Comparison of ENCODE assay signal across 24 mouse cellular contexts in the genomic region with DNA sequence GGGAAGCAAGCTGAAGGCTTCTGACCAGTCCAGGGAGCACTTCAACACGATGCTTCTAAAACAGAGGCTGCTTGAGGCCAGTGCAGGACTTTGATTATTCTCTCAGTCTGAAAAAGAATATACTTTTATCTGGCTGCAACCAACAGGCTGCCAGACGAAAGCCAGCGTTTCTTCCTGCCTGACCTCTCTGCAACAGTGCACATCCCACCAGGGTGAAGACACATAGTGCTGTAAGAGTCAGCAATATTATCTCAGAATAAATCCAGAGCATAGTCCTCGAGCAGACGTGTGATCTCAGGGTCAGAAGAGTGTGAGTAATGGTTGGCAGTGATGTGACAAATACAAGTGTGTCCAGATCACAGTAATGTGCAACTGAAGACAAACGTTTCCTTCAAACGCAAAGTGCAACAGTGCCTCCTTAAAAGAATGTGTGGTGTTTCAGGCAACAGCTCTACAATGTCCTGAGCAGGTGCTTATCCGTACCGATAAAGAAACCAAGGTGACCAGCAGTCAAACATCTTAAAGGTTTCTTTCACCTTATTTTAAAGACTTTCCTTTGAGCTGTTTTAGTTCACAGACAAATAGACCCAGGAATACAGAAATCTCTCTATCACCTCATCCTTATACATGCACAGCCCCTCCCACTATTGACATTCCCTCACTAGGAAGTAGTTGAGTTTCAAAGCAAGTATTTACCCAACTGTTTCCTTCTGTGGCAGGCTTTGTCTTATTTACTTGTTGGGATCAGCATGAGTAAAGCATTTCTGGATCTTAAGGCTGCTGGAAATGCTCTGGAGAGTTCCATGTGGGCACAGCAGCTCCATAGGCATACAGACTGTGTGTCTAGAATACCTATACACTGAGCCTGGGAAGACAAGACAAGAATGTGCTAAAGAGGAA. TPM values are rescaled to one million over a fixed set of nuclear protein-coding genes. Genes with fewer than 3 reads are reported as not detected.
DNase-seq lines count a peak whose midpoint lies in the region; ATAC-seq and TF ChIP-seq lines count a peak whose summit lies in the region.
"Had no signal": no experiment of that assay in that cellular context is flagged by ENCODE, and none has a peak within 500 bp of the region (broad histone marks: within the 10 kb centered on the region; RNA-seq: fewer than 3 reads in every experiment).

No protein-coding gene starts in this region.

- 50% methylated on average over 9 of the region's 9 CpGs for WGBS in intestine, postnatal 0 days
- WGBS in intestine, embryonic 16.5 days, result 54% methylated on average over 9 of the region's 9 CpGs
- WGBS in stomach, embryonic 14.5 days, result 51% methylated on average over 9 of the region's 9 CpGs
- 78% methylated on average over 9 of the region's 9 CpGs for WGBS in forebrain, postnatal 0 days

- ATAC-seq in frontal cortex, adult (ENCODE audit: low TSS enrichment), result 0 out of 2 replicates have a peak, but pooled peaks have one; percentile 20
- ATAC-seq in intestine, postnatal 0 days, result no peak
- ATAC-seq in intestine, embryonic 16.5 days, result no peak
- ATAC-seq in stomach, embryonic 14.5 days (ENCODE audit: insufficient number of reproducible peaks, insufficient read depth, low FRiP score, low read depth), result peak; percentile 18; the same call in 1 of the 2 replicates
- ATAC-seq in forebrain, postnatal 0 days, result no peak
- ATAC-seq: forebrain, embryonic 15.5 days; hindbrain, embryonic 16.5 days; intestine, embryonic 15.5 days had no signal

- 0 out of 2 replicates have a peak, but pooled peaks have one; percentile 5 for TF ChIP-seq CTCF in intestine, postnatal 0 days (IDR thresholded peaks at IDR 0.05; ENCODE audit: low read depth)
- TF ChIP-seq CTCF in forebrain, postnatal 0 days (IDR thresholded peaks at IDR 0.05; ENCODE audit: low read depth), result no peak

- no peak overlapping the region for H3K9ac ChIP-seq in intestine, postnatal 0 days (ENCODE audit: low read depth, low read length)
- H3K9ac ChIP-seq in intestine, embryonic 16.5 days (ENCODE audit: low read depth, low read length), result no peak overlapping the region
- no peak overlapping the region for H3K9ac ChIP-seq in ES-E14 (ENCODE audit: insufficient read depth, low read depth, low read length, poor library complexity, severe bottlenecking)
- H3K9ac ChIP-seq in stomach, embryonic 14.5 days (replicated peaks; ENCODE audit: low read depth, low read length), result no peak overlapping the region
- H3K9ac ChIP-seq in forebrain, postnatal 0 days, result no peak overlapping the region
- H3K9ac ChIP-seq: forebrain, embryonic 15.5 days; intestine, embryonic 15.5 days; kidney, embryonic 15.5 days; liver, embryonic 13.5 days had no signal

- H3K27me3 ChIP-seq in intestine, postnatal 0 days (replicated peaks; ENCODE audit: control insufficient read depth, insufficient read depth, low read length), result no peaks in the 10 kb centered on the region
- H3K27me3 ChIP-seq in intestine, embryonic 16.5 days (replicated peaks; ENCODE audit: control insufficient read depth, insufficient read depth, low read length), result no peaks in the 10 kb centered on the region
- no peaks in the 10 kb centered on the region for H3K27me3 ChIP-seq in stomach, embryonic 14.5 days (ENCODE audit: control insufficient read depth, insufficient read depth, low read length)
- no peaks in the 10 kb centered on the region for H3K27me3 ChIP-seq in forebrain, postnatal 0 days (ENCODE audit: insufficient read depth, low read length)
- H3K27me3 ChIP-seq: forebrain, embryonic 15.5 days; intestine, embryonic 15.5 days; kidney, embryonic 15.5 days; liver, embryonic 13.5 days had no signal

- no peaks in the 10 kb centered on the region for H3K36me3 ChIP-seq in intestine, postnatal 0 days (ENCODE audit: control insufficient read depth, insufficient read depth)
- H3K36me3 ChIP-seq in intestine, embryonic 16.5 days (ENCODE audit: control insufficient read depth, insufficient read depth, low read length), result no peaks in the 10 kb centered on the region
- 0 out of 2 replicates have a peak, but pooled peaks cover 3% of the 10 kb centered on the region for H3K36me3 ChIP-seq in ES-E14 (ENCODE audit: control insufficient read depth, insufficient read depth, low read length, poor library complexity, severe bottlenecking)
- H3K36me3 ChIP-seq in stomach, embryonic 14.5 days (ENCODE audit: control insufficient read depth, insufficient read depth, low read length), result no peaks in the 10 kb centered on the region
- H3K36me3 ChIP-seq in forebrain, postnatal 0 days (ENCODE audit: insufficient read depth), result no peaks in the 10 kb centered on the region
- H3K36me3 ChIP-seq: embryonic facial prominence, embryonic 10.5 days; forebrain, embryonic 15.5 days; hindbrain, embryonic 10.5 days; intestine, embryonic 15.5 days; kidney, embryonic 15.5 days; liver, embryonic 13.5 days had no signal

- no peaks in the 10 kb centered on the region for H3K9me3 ChIP-seq in intestine, postnatal 0 days (ENCODE audit: control insufficient read depth)
- H3K9me3 ChIP-seq in intestine, embryonic 16.5 days (ENCODE audit: control insufficient read depth, low read length), result no peaks in the 10 kb centered on the region
- H3K9me3 ChIP-seq in ES-E14 (ENCODE audit: control insufficient read depth, insufficient read depth, low read depth, low read length), result no peaks in the 10 kb centered on the region
- no peaks in the 10 kb centered on the region for H3K9me3 ChIP-seq in stomach, embryonic 14.5 days (ENCODE audit: control insufficient read depth, low read depth, low read length)
- no peaks in the 10 kb centered on the region for H3K9me3 ChIP-seq in forebrain, postnatal 0 days (ENCODE audit: low read length)
- H3K9me3 ChIP-seq: embryonic facial prominence, embryonic 10.5 days; forebrain, embryonic 15.5 days; G1E; hindbrain, embryonic 10.5 days; intestine, embryonic 15.5 days; kidney, embryonic 15.5 days; liver, embryonic 13.5 days had no signal

- H3K4me3 ChIP-seq in intestine, postnatal 0 days (ENCODE audit: low read depth, low read length), result no peak overlapping the region
- H3K4me3 ChIP-seq in intestine, embryonic 16.5 days (ENCODE audit: low read length), result no peak overlapping the region
- no peak overlapping the region for H3K4me3 ChIP-seq in ES-E14 (ENCODE audit: insufficient read depth in 1 of 2, low read depth in 1 of 2, low read length in 2 of 2, poor library complexity in 1 of 2, severe bottlenecking in 1 of 2)
- no peak overlapping the region for H3K4me3 ChIP-seq in stomach, embryonic 14.5 days (ENCODE audit: low read depth, low read length)
- no peak overlapping the region for H3K4me3 ChIP-seq in forebrain, postnatal 0 days (ENCODE audit: low read depth, low read length)
- H3K4me3 ChIP-seq: embryonic facial prominence, embryonic 10.5 days; forebrain, embryonic 15.5 days; hindbrain, embryonic 10.5 days; intestine, embryonic 15.5 days; kidney, embryonic 15.5 days; left cerebral cortex, adult 2 months; liver, embryonic 13.5 days had no signal

- H3K4me2 ChIP-seq in intestine, postnatal 0 days (replicated peaks; ENCODE audit: low read depth), result no peak overlapping the region
- no peak overlapping the region for H3K4me2 ChIP-seq in intestine, embryonic 16.5 days (ENCODE audit: low read depth, low read length)
- no peak overlapping the region for H3K4me2 ChIP-seq in stomach, embryonic 14.5 days (replicated peaks; ENCODE audit: low read depth, low read length)
- H3K4me2 ChIP-seq in forebrain, postnatal 0 days (ENCODE audit: low read depth), result no peak overlapping the region
- H3K4me2 ChIP-seq: forebrain, embryonic 15.5 days; intestine, embryonic 15.5 days; kidney, embryonic 15.5 days; liver, embryonic 13.5 days had no signal

- no peak for DNase-seq in frontal cortex, postnatal 25 days (ENCODE audit: low spot score in 2 of 2)
- DNase-seq in ES-E14 (ENCODE audit: low read depth, low spot score), result peak; percentile 12
- no peak for DNase-seq in forebrain, postnatal 0 days
- DNase-seq in right cerebral cortex, adult 2 months (ENCODE audit: low spot score in 2 of 2), result no peak
- DNase-seq: adrenal gland, postnatal 25 days; cerebellum, adult 11 months; cerebellum, adult 9-11 months; kidney, postnatal 36 days; liver, embryonic 13.5 days; lung, adult 2 months; right cerebral cortex, adult 18-20 months had no signal

- no peaks in the 10 kb centered on the region for H3K4me1 ChIP-seq in intestine, postnatal 0 days (replicated peaks; ENCODE audit: control insufficient read depth, insufficient read depth, low read length)
- H3K4me1 ChIP-seq in intestine, embryonic 16.5 days (ENCODE audit: control insufficient read depth, insufficient read depth, low read length), result 0 out of 2 replicates have a peak, but pooled peaks cover 7% of the 10 kb centered on the region
- 0 out of 4 replicates have a peak, but pooled peaks cover 0 to 4% of the 10 kb centered on the region in 2 experiments for H3K4me1 ChIP-seq in ES-E14 (ENCODE audit: control insufficient read depth in 2 of 2, insufficient read depth in 2 of 2, low read length in 2 of 2, poor library complexity in 1 of 2)
- H3K4me1 ChIP-seq in stomach, embryonic 14.5 days (ENCODE audit: control insufficient read depth, insufficient read depth, low read length), result no peaks in the 10 kb centered on the region; the same call in 1 of the 2 replicates
- H3K4me1 ChIP-seq in forebrain, postnatal 0 days (ENCODE audit: insufficient read depth), result 0 out of 2 replicates have a peak, but pooled peaks cover 4% of the 10 kb centered on the region
- H3K4me1 ChIP-seq: intestine, embryonic 15.5 days had no signal

- no peak overlapping the region; the same call in 1 of the 2 replicates for H3K27ac ChIP-seq in intestine, postnatal 0 days (ENCODE audit: low read depth, low read length)
- H3K27ac ChIP-seq in intestine, embryonic 16.5 days (ENCODE audit: low read length), result no peak overlapping the region
- no peak overlapping the region for H3K27ac ChIP-seq in ES-E14 (ENCODE audit: insufficient read depth, low read depth, low read length, poor library complexity, severe bottlenecking)
- no peak overlapping the region for H3K27ac ChIP-seq in stomach, embryonic 14.5 days (ENCODE audit: low read length)
- no peak overlapping the region for H3K27ac ChIP-seq in forebrain, postnatal 0 days (ENCODE audit: low read depth, low read length)
- H3K27ac ChIP-seq: embryonic facial prominence, embryonic 10.5 days; forebrain, embryonic 15.5 days; hindbrain, embryonic 10.5 days; intestine, embryonic 15.5 days; kidney, embryonic 15.5 days; left cerebral cortex, adult 2 months; liver, embryonic 13.5 days; macrophage had no signal

- in situ Hi-C loops in ES-E14 (cut with MboI; ENCODE audit: low sequenced_read_pairs in 2 of 2, unreplicated experiment in 2 of 2), result no loop called here

RNA-seq across cellular contexts. Expression of gene Ndufaf2, which starts 38.8 kb away (rescaled TPM):
- 39.2 and 39.4 TPM in 2 replicates for polyA plus RNA-seq in intestine, postnatal 0 days (2015; fragmentation: Nextera tagmentation; extraction: Ambion mirVana)
- polyA plus RNA-seq in intestine, embryonic 16.5 days (2015; fragmentation: Nextera tagmentation; extraction: Ambion mirVana), result 51.4 and 55.7 TPM in 2 replicates
- total RNA-seq in ES-E14 (2012; rRNA removed), result 31.6 and 41.1 TPM in 2 replicates
- 70.5 and 80.7 TPM in 2 replicates for polyA plus RNA-seq in stomach, embryonic 14.5 days (2014; fragmentation: Nextera tagmentation; extraction: Ambion mirVana)
- total RNA-seq in forebrain, postnatal 0 days (2014; rRNA removed), result 22.1 and 28.1 TPM in 2 replicates
- 84.1 and 103 TPM in 2 replicates for polyA plus RNA-seq in forebrain, postnatal 0 days (2015; fragmentation: Nextera tagmentation; extraction: Ambion mirVana)

RNA-seq across cellular contexts. Expression of gene Ercc8, which starts 38.9 kb away (rescaled TPM):
- polyA plus RNA-seq in intestine, postnatal 0 days (2015; fragmentation: Nextera tagmentation; extraction: Ambion mirVana), result 6.8 and 8.0 TPM in 2 replicates
- polyA plus RNA-seq in intestine, embryonic 16.5 days (2015; fragmentation: Nextera tagmentation; extraction: Ambion mirVana), result 13.7 and 13.9 TPM in 2 replicates
- 17.3 and 18.3 TPM in 2 replicates for total RNA-seq in ES-E14 (2012; rRNA removed)
- 18.2 and 19.4 TPM in 2 replicates for polyA plus RNA-seq in stomach, embryonic 14.5 days (2014; fragmentation: Nextera tagmentation; extraction: Ambion mirVana)
- total RNA-seq in forebrain, postnatal 0 days (2014; rRNA removed), result 38.3 and 42.3 TPM in 2 replicates
- 28.4 and 31.1 TPM in 2 replicates for polyA plus RNA-seq in forebrain, postnatal 0 days (2015; fragmentation: Nextera tagmentation; extraction: Ambion mirVana)

Comparison
In these comparisons a context has a peak if more than half of its experiments do, and no peak if none do; other contexts are left out.
1. ATAC-seq: peak in frontal cortex, adult (single experiment) and stomach, embryonic 14.5 days (single experiment); none in intestine, postnatal 0 days (single experiment), intestine, embryonic 16.5 days (single experiment) and forebrain, postnatal 0 days (single experiment).